Mouse (Mus musculus): Measurements from ENCODE around the gene Gss.

DNA sequence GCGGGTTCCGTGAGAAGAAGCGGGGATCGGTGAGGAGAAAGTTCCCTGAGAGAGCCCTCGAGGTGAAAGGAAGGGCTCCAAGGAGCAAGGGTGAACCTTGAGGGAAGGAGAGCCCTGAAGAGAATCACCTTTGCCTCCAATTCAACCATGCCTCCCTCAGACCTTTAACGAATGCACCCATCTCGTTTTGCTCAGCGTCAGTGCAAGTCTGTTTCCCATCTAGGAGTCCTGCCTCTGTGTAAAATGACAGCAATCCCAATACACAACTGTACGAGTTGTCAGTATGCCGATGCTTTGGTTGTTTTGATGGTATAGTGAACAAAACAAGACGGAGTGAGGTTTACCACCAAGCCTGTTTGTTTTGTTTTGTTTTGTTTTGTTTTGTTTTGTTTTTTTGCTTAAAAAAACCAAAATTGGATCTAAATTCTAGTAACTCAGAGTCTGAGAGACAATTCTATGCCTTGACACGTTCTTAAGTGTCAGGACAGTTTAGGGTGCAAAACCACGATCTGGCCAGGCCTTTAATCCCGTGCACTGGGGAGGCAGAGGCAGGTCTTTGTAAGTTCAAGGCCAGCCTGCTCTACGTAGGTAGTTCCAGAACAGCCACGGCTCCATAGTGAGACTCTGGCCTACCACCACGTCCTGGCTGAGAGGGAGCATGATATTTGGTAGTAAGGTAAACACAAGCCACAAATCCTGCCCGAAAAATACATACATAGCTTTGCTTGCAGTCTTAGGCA, 73.9 kb downstream of the Gss start:
- TF ChIP-seq CTCF (IDR thresholded peaks at IDR 0.05; ENCODE audit: low read depth), result no peak
- TF ChIP-seq EP300 (IDR thresholded peaks at IDR 0.05; ENCODE audit: low read depth), result no peak
